Mouse (Mus musculus) brain, embryonic 14.5 days (tissue): Measurements from ENCODE around the gene Slc9b2.

Experiments
- CTCF ChIP-seq: fragments of 200-500 bp; IDR thresholded peaks from 2 replicates; pipeline ENCODE4 v1.5.1; 2012; ENCODE audit warnings: inconsistent platforms, mild to moderate bottlenecking, moderate library complexity, borderline replicate concordance; ENCODE audit not compliant: insufficient read depth, insufficient read length; ENCODE audit errors: extremely low read depth
- POLR2A ChIP-seq: fragments of 200-500 bp; IDR thresholded peaks from 2 replicates; pipeline ENCODE4 v1.6.1; 2012; ENCODE audit warnings: mild to moderate bottlenecking, inconsistent platforms, borderline replicate concordance; ENCODE audit not compliant: poor library complexity, insufficient read depth, insufficient read length, severe bottlenecking; ENCODE audit errors: extremely low read depth

- TF ChIP-seq CTCF (no peak), POLR2A (no peak)
These were observed 6.2 kb downstream of the Slc9b2 start for GRCm38 (mm10) chr3:135313727-135314126.
